Mouse (Mus musculus): ENCODE measurements at regions not wholly inside any gene's neighbourhood (a gene's known extent, or its start where the extent isn't known, plus 50 kb on each side); places are given as distances from the start of the nearest gene placed in this dataset.

DNA sequence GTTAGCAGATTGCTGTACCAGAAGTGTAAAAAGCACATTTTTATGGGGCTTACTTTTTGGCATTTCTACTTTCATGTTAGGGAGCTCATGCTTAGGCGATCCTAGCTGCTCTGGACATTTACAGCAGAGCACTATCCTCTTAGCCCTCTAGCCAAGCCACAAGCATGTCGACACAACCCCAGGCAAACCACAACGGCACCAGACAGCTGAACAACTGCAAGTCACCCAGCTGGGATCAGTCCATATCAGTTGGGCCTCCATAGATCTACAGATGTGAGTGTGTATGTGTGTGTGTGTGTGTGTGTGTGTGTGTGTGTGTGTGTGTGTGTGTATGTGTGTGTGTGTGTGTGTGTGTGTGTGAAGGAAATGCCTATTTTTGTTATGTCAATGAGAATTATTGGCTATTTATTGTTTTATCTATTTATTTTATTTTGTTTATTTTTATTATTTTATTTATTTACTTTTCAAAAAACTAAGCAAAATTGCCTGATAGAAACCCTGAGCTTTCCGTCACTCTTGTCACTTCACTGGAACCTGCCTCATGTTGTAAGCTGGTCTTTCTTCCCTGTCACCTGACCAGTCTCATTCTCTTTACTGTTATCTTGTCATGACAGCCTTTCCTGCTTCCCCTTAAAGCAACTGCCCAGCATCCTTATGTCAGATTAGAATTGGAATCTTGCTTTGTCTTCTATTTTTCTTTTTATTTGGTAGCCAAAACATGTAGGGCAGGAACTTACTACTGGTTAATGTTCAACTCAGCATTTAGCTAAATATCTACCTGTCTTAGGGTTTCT is 208.2 kb downstream of the Mex3b start (continued):
- TF ChIP-seq EP300 (IDR thresholded peaks at IDR 0.05; ENCODE audit: low read depth in 1 of 2, low read length in 2 of 2) (peak; percentile 97), ELF1 (IDR thresholded peaks at IDR 0.05; ENCODE audit: low read depth, low read length) (0 out of 2 replicates have a peak, but pooled peaks have one; percentile 56), NRF1 (IDR thresholded peaks at IDR 0.05; ENCODE audit: insufficient read depth, low read depth, low read length, poor library complexity, severe bottlenecking) (no peak), MAFK (IDR thresholded peaks at IDR 0.05; ENCODE audit: borderline replicate concordance, low read depth, low read length) (peak; percentile 71; the same call in 1 of the 2 replicates), CTCF (IDR thresholded peaks at IDR 0.05 in 2 of 3, conservative IDR thresholded peaks at IDR 0.05 in 1 of 3; ENCODE audit: control insufficient read depth in 1 of 3, insufficient read depth in 1 of 3, low read depth in 2 of 3, low read length in 3 of 3, poor library complexity in 1 of 3, severe bottlenecking in 1 of 3) (no peak), GATA1 (IDR thresholded peaks at IDR 0.05; ENCODE audit: low read depth, low read length) (peak; percentile 93), E2F4 (IDR thresholded peaks at IDR 0.05; ENCODE audit: borderline replicate concordance, low read depth, low read length) (no peak)

DNA sequence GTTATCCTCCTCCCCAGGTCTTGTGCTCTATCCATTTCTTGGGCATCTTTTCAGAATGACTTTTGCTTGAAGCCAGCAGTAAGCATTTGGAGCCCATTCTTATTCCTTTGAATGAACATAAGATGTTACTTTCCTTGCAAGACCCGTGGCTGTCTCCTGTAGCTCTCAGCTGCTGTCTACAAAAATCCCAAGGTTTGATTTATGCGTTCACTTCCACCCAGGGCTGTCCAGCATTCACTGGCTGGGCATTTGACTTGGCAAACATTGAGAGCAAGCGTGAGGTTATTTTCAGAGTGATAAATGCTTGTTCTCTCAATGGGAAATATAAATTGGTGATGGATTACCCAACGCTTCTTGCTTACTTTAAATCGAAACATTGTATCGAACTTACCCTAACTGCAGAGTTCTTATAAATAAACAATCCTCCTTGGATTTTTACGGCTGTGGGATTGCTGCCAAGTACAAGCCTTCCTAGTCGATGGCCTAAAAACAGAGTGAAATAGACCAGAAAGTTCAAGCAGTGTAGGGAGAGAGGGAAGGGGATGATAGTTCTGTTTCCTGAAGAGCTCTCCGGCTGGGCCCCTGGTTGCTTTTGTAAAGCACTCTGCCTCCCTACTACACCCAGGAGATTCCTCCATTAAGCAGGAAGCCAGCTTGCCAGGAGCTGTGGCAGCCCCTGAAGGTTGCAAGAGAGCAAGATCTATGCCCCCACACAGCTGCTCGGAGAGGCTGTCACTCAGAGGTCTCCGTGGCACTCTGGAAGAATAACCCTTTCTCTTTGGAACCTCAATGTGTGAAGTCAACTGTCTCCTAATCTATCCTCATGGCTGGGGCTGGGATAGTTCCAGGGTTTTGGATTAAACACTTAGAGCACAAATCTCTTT is 210.1 kb downstream of the Mex3b start:
- Histone ChIP-seq H3K79me2 (ENCODE audit: control insufficient read depth, insufficient read depth, low read length, poor library complexity) (no peaks in the 10 kb centered on the region), H3K27me3 (ENCODE audit: control insufficient read depth in 1 of 2, insufficient read depth in 2 of 2, low read length in 2 of 2) (no peaks in the 10 kb centered on the region), H3K9ac (ENCODE audit: control insufficient read depth, low read depth, low read length, poor library complexity, severe bottlenecking) (no peak overlapping the region), H3K4me1 (ENCODE audit: control insufficient read depth in 1 of 2, insufficient read depth in 2 of 2, low read length in 2 of 2) (peaks cover 29 to 51% of the 10 kb centered on the region in 2 experiments), H3K27ac (ENCODE audit: control insufficient read depth, low read depth, low read length) (no peak overlapping the region), H3K9me3 (replicated peaks; ENCODE audit: insufficient read depth, low read length) (no peaks in the 10 kb centered on the region), H3K4me3 (ENCODE audit: control insufficient read depth in 1 of 2, insufficient read depth in 1 of 2, low read depth in 2 of 2, low read length in 2 of 2) (no peak overlapping the region), H3K36me3 (ENCODE audit: control insufficient read depth in 1 of 2, insufficient read depth in 2 of 2, low read length in 2 of 2) (peaks cover 0 to 45% of the 10 kb centered on the region in 2 experiments; a peak in 2 of 4 replicates)
- DNase-seq (ENCODE audit: low read depth, low spot score), result no peak
- TF ChIP-seq GABPA (IDR thresholded peaks at IDR 0.05; ENCODE audit: low read depth, low read length) (no peak), ZC3H11A (IDR thresholded peaks at IDR 0.05; ENCODE audit: low read depth, low read length) (no peak), MXI1 (IDR thresholded peaks at IDR 0.05; ENCODE audit: low read depth, low read length) (no peak), BHLHE40 (IDR thresholded peaks at IDR 0.05; ENCODE audit: borderline replicate concordance, low read depth, low read length) (no peak), TAL1 (IDR thresholded peaks at IDR 0.05; ENCODE audit: low read length) (no peak), NELFE (IDR thresholded peaks at IDR 0.05; ENCODE audit: low read depth, low read length) (no peak), TBP (IDR thresholded peaks at IDR 0.05; ENCODE audit: low read depth, low read length) (no peak), SMC3 (IDR thresholded peaks at IDR 0.05; ENCODE audit: low read depth, low read length) (no peak), USF2 (IDR thresholded peaks at IDR 0.05; ENCODE audit: borderline replicate concordance in 1 of 2, insufficient read depth in 1 of 2, low read depth in 1 of 2, low read length in 2 of 2) (no peak), MYC (IDR thresholded peaks at IDR 0.05; ENCODE audit: low read depth, low read length) (no peak), MYB (IDR thresholded peaks at IDR 0.05; ENCODE audit: low read depth, low read length) (no peak), JUND (IDR thresholded peaks at IDR 0.05; ENCODE audit: low read depth, low read length) (no peak), CHD1 (IDR thresholded peaks at IDR 0.05; ENCODE audit: low read depth, low read length) (no peak), ZNF384 (IDR thresholded peaks at IDR 0.05; ENCODE audit: low read depth, low read length) (no peak), POLR2A (IDR thresholded peaks at IDR 0.05; ENCODE audit: control insufficient read depth in 1 of 2, insufficient read depth in 1 of 2, low read depth in 1 of 2, low read length in 2 of 2, poor library complexity in 1 of 2) (no peak), UBTF (IDR thresholded peaks at IDR 0.05; ENCODE audit: borderline replicate concordance, insufficient read depth, low read depth, low read length) (no peak), CHD2 (IDR thresholded peaks at IDR 0.05; ENCODE audit: low read length) (no peak)
